Mouse (Mus musculus): ENCODE measurements around the gene Tspan8. TPM values are rescaled to one million over a fixed set of nuclear protein-coding genes. Genes with fewer than 3 reads are reported as not detected.
A peak's percentile ranks its signal among the peaks of the same experiment; 100 is the strongest.

The Tspan8 gene
- polyA plus RNA-seq, 1 experiment from 2014 or later: 113 TPM

- no peak overlapping the region for H3K9ac ChIP-seq (replicated peaks; ENCODE audit: low read depth, low read length)
- no peaks in the 10 kb centered on the region for H3K9me3 ChIP-seq (ENCODE audit: control insufficient read depth, low read depth, low read length)
- peak overlapping the region; percentile 21 for H3K4me3 ChIP-seq (ENCODE audit: low read depth, low read length)
- ATAC-seq (ENCODE audit: insufficient number of reproducible peaks, insufficient read depth, low FRiP score, low read depth): peak; percentile 97
- 10% methylated on average over 13 of the region's 13 CpGs for WGBS
- H3K27me3 ChIP-seq (ENCODE audit: control insufficient read depth, insufficient read depth, low read length): no peaks in the 10 kb centered on the region
- H3K36me3 ChIP-seq (ENCODE audit: control insufficient read depth, insufficient read depth, low read length): no peaks in the 10 kb centered on the region
- peak overlapping the region; percentile 4; the same call in 1 of the 2 replicates for H3K4me2 ChIP-seq (replicated peaks; ENCODE audit: low read depth, low read length)
- H3K4me1 ChIP-seq (ENCODE audit: control insufficient read depth, insufficient read depth, low read length): 0 out of 2 replicates have a peak, but pooled peaks cover 2% of the 10 kb centered on the region
- peak overlapping the region; percentile 52 for H3K27ac ChIP-seq (ENCODE audit: low read length)
These were observed 558 bp downstream of the Tspan8 start for GRCm38 (mm10) chr10:115817056-115817724.

GRCm38 (mm10) chr10:115825289-115825688 lies 8.7 kb downstream of the Tspan8 start:
- no peaks in the 10 kb centered on the region for H3K27me3 ChIP-seq (ENCODE audit: control insufficient read depth, insufficient read depth, low read length)
- no peak for ATAC-seq (ENCODE audit: insufficient number of reproducible peaks, insufficient read depth, low FRiP score, low read depth)
- WGBS: 72% methylated on average over 7 of the region's 7 CpGs
- H3K27ac ChIP-seq (ENCODE audit: low read length): no peak overlapping the region
- H3K9ac ChIP-seq (replicated peaks; ENCODE audit: low read depth, low read length): no peak overlapping the region
- no peak overlapping the region for H3K4me3 ChIP-seq (ENCODE audit: low read depth, low read length)
- H3K9me3 ChIP-seq (ENCODE audit: control insufficient read depth, low read depth, low read length): no peaks in the 10 kb centered on the region
- no peak overlapping the region for H3K4me2 ChIP-seq (replicated peaks; ENCODE audit: low read depth, low read length)
- H3K36me3 ChIP-seq (ENCODE audit: control insufficient read depth, insufficient read depth, low read length): no peaks in the 10 kb centered on the region
- H3K4me1 ChIP-seq (ENCODE audit: control insufficient read depth, insufficient read depth, low read length): no peaks in the 10 kb centered on the region

DNA sequence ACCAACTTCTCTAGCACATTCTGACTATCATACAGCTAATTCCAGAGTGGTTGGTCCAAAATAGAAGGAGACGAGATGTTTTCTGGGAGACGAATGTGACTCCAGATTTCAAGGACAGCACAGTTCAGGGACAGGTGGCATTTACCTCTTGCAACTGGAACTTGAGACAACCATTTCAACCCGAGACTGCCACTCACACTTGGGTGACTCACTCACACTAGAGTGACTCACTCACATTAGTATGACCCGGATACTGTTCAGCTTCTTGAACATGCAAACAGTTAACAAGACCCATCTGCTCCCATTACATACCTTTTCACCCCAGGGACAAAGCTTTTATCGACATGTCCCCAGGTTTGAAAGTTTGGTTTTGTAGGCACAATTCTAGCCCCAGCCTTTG lies 12.2 kb downstream of the Tspan8 start:
- Histone ChIP-seq H3K4me2 (replicated peaks; ENCODE audit: low read depth, low read length) (no peak overlapping the region), H3K9ac (replicated peaks; ENCODE audit: low read depth, low read length) (no peak overlapping the region), H3K4me1 (ENCODE audit: control insufficient read depth, insufficient read depth, low read length) (0 out of 2 replicates have a peak, but pooled peaks cover 3% of the 10 kb centered on the region), H3K9me3 (ENCODE audit: control insufficient read depth, low read depth, low read length) (no peaks in the 10 kb centered on the region), H3K27ac (ENCODE audit: low read length) (no peak overlapping the region), H3K36me3 (ENCODE audit: control insufficient read depth, insufficient read depth, low read length) (no peaks in the 10 kb centered on the region), H3K4me3 (ENCODE audit: low read depth, low read length) (no peak overlapping the region), H3K27me3 (ENCODE audit: control insufficient read depth, insufficient read depth, low read length) (no peaks in the 10 kb centered on the region)
- ATAC-seq (ENCODE audit: insufficient number of reproducible peaks, insufficient read depth, low FRiP score, low read depth): no peak
- WGBS: 81% methylated on average over 5 of the region's 5 CpGs

DNA sequence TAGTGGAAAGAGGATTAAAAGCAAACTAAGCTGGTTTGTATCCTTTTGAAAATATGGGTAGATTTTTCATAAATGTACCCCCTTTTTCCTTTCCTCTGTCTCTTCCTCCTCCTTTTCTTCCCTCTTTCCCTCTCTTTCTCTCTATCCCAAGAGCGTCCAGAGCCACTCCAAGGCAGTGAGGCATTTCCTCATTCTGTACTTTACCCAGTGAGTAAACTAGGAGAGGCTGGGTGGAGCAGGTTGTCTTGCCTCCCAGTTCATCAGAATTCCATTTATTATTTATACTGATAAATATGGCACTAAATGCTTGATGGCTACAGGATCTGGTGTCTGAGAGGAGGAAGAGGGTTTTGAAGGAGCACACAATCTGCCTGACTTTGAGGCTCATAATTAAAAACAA lies 13.1 kb downstream of the Tspan8 start:
- Histone ChIP-seq H3K4me2 (replicated peaks; ENCODE audit: low read depth, low read length) (no peak overlapping the region), H3K36me3 (ENCODE audit: control insufficient read depth, insufficient read depth, low read length) (no peaks in the 10 kb centered on the region), H3K4me1 (ENCODE audit: control insufficient read depth, insufficient read depth, low read length) (0 out of 2 replicates have a peak, but pooled peaks cover 3% of the 10 kb centered on the region), H3K27me3 (ENCODE audit: control insufficient read depth, insufficient read depth, low read length) (no peaks in the 10 kb centered on the region), H3K9ac (replicated peaks; ENCODE audit: low read depth, low read length) (no peak overlapping the region), H3K27ac (ENCODE audit: low read length) (no peak overlapping the region), H3K9me3 (ENCODE audit: control insufficient read depth, low read depth, low read length) (no peaks in the 10 kb centered on the region), H3K4me3 (ENCODE audit: low read depth, low read length) (no peak overlapping the region)
- 50% methylated on average over 1 of the region's 1 CpGs for WGBS
- ATAC-seq (ENCODE audit: insufficient number of reproducible peaks, insufficient read depth, low FRiP score, low read depth): no peak

DNA sequence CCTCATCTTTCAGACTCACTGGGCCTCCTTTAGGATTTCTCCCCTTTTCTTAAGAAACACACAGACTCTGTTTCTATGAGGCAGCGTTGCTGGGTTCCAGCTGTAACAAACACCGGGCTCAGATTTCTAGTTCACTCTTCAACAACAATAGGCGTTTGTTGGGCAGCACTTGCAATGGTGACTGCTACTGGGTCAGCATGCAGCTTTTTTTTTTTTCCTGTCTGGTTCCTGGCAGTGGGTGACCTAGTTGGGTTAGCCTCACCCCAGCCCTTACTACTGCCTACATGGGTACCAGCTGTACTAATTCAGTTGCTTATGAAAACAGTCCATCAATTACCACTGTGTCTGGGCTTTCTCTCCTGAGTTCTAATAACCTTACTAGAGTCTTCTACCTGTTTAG lies 14.1 kb downstream of the Tspan8 start:
- WGBS: 69% methylated on average over 3 of the region's 3 CpGs
- H3K27ac ChIP-seq (ENCODE audit: low read length): no peak overlapping the region
- H3K4me1 ChIP-seq (ENCODE audit: control insufficient read depth, insufficient read depth, low read length): 0 out of 2 replicates have a peak, but pooled peaks cover 3% of the 10 kb centered on the region
- H3K9me3 ChIP-seq (ENCODE audit: control insufficient read depth, low read depth, low read length): no peaks in the 10 kb centered on the region
- H3K4me3 ChIP-seq (ENCODE audit: low read depth, low read length): no peak overlapping the region
- H3K27me3 ChIP-seq (ENCODE audit: control insufficient read depth, insufficient read depth, low read length): no peaks in the 10 kb centered on the region
- ATAC-seq (ENCODE audit: insufficient number of reproducible peaks, insufficient read depth, low FRiP score, low read depth): no peak
- no peak overlapping the region for H3K4me2 ChIP-seq (replicated peaks; ENCODE audit: low read depth, low read length)
- no peaks in the 10 kb centered on the region for H3K36me3 ChIP-seq (ENCODE audit: control insufficient read depth, insufficient read depth, low read length)
- H3K9ac ChIP-seq (replicated peaks; ENCODE audit: low read depth, low read length): no peak overlapping the region

- WGBS: 55% methylated on average over 6 of the region's 6 CpGs
- Histone ChIP-seq H3K27ac (ENCODE audit: low read length) (no peak overlapping the region), H3K9me3 (ENCODE audit: control insufficient read depth, low read depth, low read length) (no peaks in the 10 kb centered on the region), H3K9ac (replicated peaks; ENCODE audit: low read depth, low read length) (no peak overlapping the region), H3K4me2 (replicated peaks; ENCODE audit: low read depth, low read length) (no peak overlapping the region), H3K4me1 (ENCODE audit: control insufficient read depth, insufficient read depth, low read length) (0 out of 2 replicates have a peak, but pooled peaks cover 3% of the 10 kb centered on the region), H3K4me3 (ENCODE audit: low read depth, low read length) (no peak overlapping the region), H3K27me3 (ENCODE audit: control insufficient read depth, insufficient read depth, low read length) (no peaks in the 10 kb centered on the region), H3K36me3 (ENCODE audit: control insufficient read depth, insufficient read depth, low read length) (no peaks in the 10 kb centered on the region)
- peak; percentile 56; the same call in 1 of the 2 replicates for ATAC-seq (ENCODE audit: insufficient number of reproducible peaks, insufficient read depth, low FRiP score, low read depth)
These were observed 17.4 kb downstream of the Tspan8 start for GRCm38 (mm10) chr10:115834017-115834416.

- no peak overlapping the region for H3K9ac ChIP-seq (replicated peaks; ENCODE audit: low read depth, low read length)
- no peaks in the 10 kb centered on the region for H3K9me3 ChIP-seq (ENCODE audit: control insufficient read depth, low read depth, low read length)
- WGBS: 25% methylated on average over 18 of the region's 18 CpGs
- no peak for ATAC-seq (ENCODE audit: insufficient number of reproducible peaks, insufficient read depth, low FRiP score, low read depth)
- H3K27me3 ChIP-seq (ENCODE audit: control insufficient read depth, insufficient read depth, low read length): no peaks in the 10 kb centered on the region
- H3K27ac ChIP-seq (ENCODE audit: low read length): no peak overlapping the region
- peak overlapping the region; percentile 37 for H3K4me2 ChIP-seq (replicated peaks; ENCODE audit: low read depth, low read length)
- H3K4me3 ChIP-seq (ENCODE audit: low read depth, low read length): no peak overlapping the region
- 0 out of 2 replicates have a peak, but pooled peaks cover 3% of the 10 kb centered on the region for H3K4me1 ChIP-seq (ENCODE audit: control insufficient read depth, insufficient read depth, low read length)
- no peaks in the 10 kb centered on the region for H3K36me3 ChIP-seq (ENCODE audit: control insufficient read depth, insufficient read depth, low read length)
These were observed 30.3 kb downstream of the Tspan8 start for GRCm38 (mm10) chr10:115846930-115847329.

- WGBS: 85% methylated on average over 1 of the region's 1 CpGs
These were observed 31.9 kb downstream of the Tspan8 start for GRCm38 (mm10) chr10:115848511-115848910.

More at GRCm38 (mm10) chr10:115848511-115848910, 31.9 kb downstream of the Tspan8 start:
- H3K27me3 ChIP-seq (ENCODE audit: control insufficient read depth, insufficient read depth, low read length): no peaks in the 10 kb centered on the region
- no peak overlapping the region for H3K27ac ChIP-seq (ENCODE audit: low read length)
- H3K4me2 ChIP-seq (replicated peaks; ENCODE audit: low read depth, low read length): no peak overlapping the region
- no peaks in the 10 kb centered on the region for H3K9me3 ChIP-seq (ENCODE audit: control insufficient read depth, low read depth, low read length)
- H3K4me3 ChIP-seq (ENCODE audit: low read depth, low read length): no peak overlapping the region
- ATAC-seq (ENCODE audit: insufficient number of reproducible peaks, insufficient read depth, low FRiP score, low read depth): no peak
- H3K9ac ChIP-seq (replicated peaks; ENCODE audit: low read depth, low read length): no peak overlapping the region
- H3K4me1 ChIP-seq (ENCODE audit: control insufficient read depth, insufficient read depth, low read length): 0 out of 2 replicates have a peak, but pooled peaks cover 3% of the 10 kb centered on the region
- H3K36me3 ChIP-seq (ENCODE audit: control insufficient read depth, insufficient read depth, low read length): no peaks in the 10 kb centered on the region
